15 mouse cellular contexts compared by ENCODE assay signal in the genomic region with DNA sequence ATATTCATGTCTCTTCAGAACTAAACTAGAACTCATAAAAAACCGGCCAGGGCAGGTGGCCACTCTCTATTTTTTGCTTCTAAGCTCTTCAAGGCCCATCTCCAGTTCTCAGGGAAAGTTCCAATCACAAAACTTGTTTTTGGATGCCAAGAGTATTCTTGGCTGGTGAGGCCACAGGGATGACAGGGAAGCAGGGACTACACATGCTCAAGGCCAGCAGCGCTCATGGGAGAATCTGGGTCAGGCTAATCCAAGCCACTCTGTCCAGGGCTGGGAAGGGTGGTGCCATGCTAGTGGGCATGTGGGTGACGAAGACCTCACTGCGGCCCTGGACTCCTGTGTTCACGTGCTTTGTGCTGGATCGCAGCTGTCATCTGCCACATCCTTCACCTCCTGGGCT.
DNase-seq lines count a peak whose midpoint lies in the region; ATAC-seq lines count a peak whose summit lies in the region.
"Had no signal": no experiment of that assay in that cellular context is flagged by ENCODE, and none has a peak within 500 bp of the region (broad histone marks: within the 10 kb centered on the region; RNA-seq: fewer than 3 reads in every experiment).

No protein-coding gene starts in this region.

- ATAC-seq in megakaryocyte progenitor cell, adult 5-6 weeks (replicated peaks; ENCODE audit: poor library complexity) = no peak
- ATAC-seq: forebrain, postnatal 0 days; midbrain, embryonic 16.5 days had no signal

- DNase-seq in adrenal gland, adult 2 months = peak; percentile 76
- DNase-seq in adrenal gland, adult 18-20 months (ENCODE audit: low spot score in 2 of 2) = no peak
- DNase-seq in Muller cell, postnatal 12 days (ENCODE audit: inconsistent ontology term) = peak; percentile 26
- DNase-seq in adrenal gland, postnatal 36 days = peak; percentile 51 to 64
- peak; percentile 11 for DNase-seq in cerebellum, adult 9-11 months
- DNase-seq in thymus, postnatal 4 days = no peak
- no peak for DNase-seq in thymus, postnatal 36 days
- DNase-seq: forebrain, postnatal 0 days; gastrocnemius, postnatal 36 days; kidney, adult 11 months; layer of hippocampus, adult 9-11 months; lung, postnatal 4 days; thymus, adult 2 months had no signal

Comparison
In these comparisons a context has a peak if more than half of its experiments do, and no peak if none do; other contexts are left out.
1. DNase-seq: peak in adrenal gland, adult 2 months (single experiment), Muller cell, postnatal 12 days (single experiment), adrenal gland, postnatal 36 days (2 of 2) and cerebellum, adult 9-11 months (single experiment); none in adrenal gland, adult 18-20 months (0 of 2), thymus, postnatal 4 days (single experiment) and thymus, postnatal 36 days (0 of 2).